8 mouse cellular contexts compared by ENCODE assay signal in genomic region chr19:6907811-6908540, GRCm38 (mm10). TPM values are rescaled to one million over a fixed set of nuclear protein-coding genes. Genes with fewer than 3 reads are reported as not detected.
DNase-seq lines count a peak whose midpoint lies in the region; ATAC-seq lines count a peak whose summit lies in the region.

No protein-coding gene starts in this region.

- H3K9ac ChIP-seq in embryonic facial prominence, embryonic 15.5 days, result 0 out of 2 replicates have a peak overlapping the region, but pooled peaks have one; percentile 28
- H3K9ac ChIP-seq in midbrain, embryonic 16.5 days (ENCODE audit: low read depth, low read length), result peak overlapping the region; percentile 13; the same call in 1 of the 2 replicates

- peaks cover 26% of the 10 kb centered on the region for H3K4me1 ChIP-seq in embryonic facial prominence, embryonic 15.5 days
- peaks cover 32% of the 10 kb centered on the region for H3K4me1 ChIP-seq in limb, embryonic 10.5 days
- peaks cover 23% of the 10 kb centered on the region for H3K4me1 ChIP-seq in midbrain, embryonic 16.5 days (ENCODE audit: control insufficient read depth, insufficient read depth, low read length)

- H3K27ac ChIP-seq in embryonic facial prominence, embryonic 15.5 days (replicated peaks), result no peak overlapping the region; the same call in 1 of the 2 replicates
- H3K27ac ChIP-seq in limb, embryonic 10.5 days, result no peak overlapping the region
- H3K27ac ChIP-seq in midbrain, embryonic 16.5 days (ENCODE audit: low read length), result no peak overlapping the region

- H3K9me3 ChIP-seq in embryonic facial prominence, embryonic 15.5 days (replicated peaks), result no peaks in the 10 kb centered on the region
- H3K9me3 ChIP-seq in limb, embryonic 10.5 days (replicated peaks), result no peaks in the 10 kb centered on the region
- no peaks in the 10 kb centered on the region for H3K9me3 ChIP-seq in midbrain, embryonic 16.5 days (replicated peaks; ENCODE audit: control insufficient read depth, low read length, poor library complexity, severe bottlenecking)

- 75% methylated on average over 7 of the region's 7 CpGs for WGBS in embryonic facial prominence, embryonic 15.5 days
- 90% methylated on average over 7 of the region's 7 CpGs for WGBS in limb, embryonic 10.5 days
- 88% methylated on average over 7 of the region's 7 CpGs for WGBS in midbrain, embryonic 16.5 days

- peaks cover 46% of the 10 kb centered on the region for H3K36me3 ChIP-seq in embryonic facial prominence, embryonic 15.5 days
- peaks cover 59% of the 10 kb centered on the region for H3K36me3 ChIP-seq in limb, embryonic 10.5 days
- peaks cover 31% of the 10 kb centered on the region for H3K36me3 ChIP-seq in midbrain, embryonic 16.5 days (ENCODE audit: control insufficient read depth, insufficient read depth, low read length)

- no peak for ATAC-seq in embryonic facial prominence, embryonic 15.5 days (ENCODE audit: insufficient number of reproducible peaks, low FRiP score, low TSS enrichment, low read depth)
- no peak for ATAC-seq in midbrain, embryonic 16.5 days

- peak overlapping the region; percentile 66 for H3K4me3 ChIP-seq in embryonic facial prominence, embryonic 15.5 days (replicated peaks)
- H3K4me3 ChIP-seq in limb, embryonic 10.5 days, result peak overlapping the region; percentile 66
- H3K4me3 ChIP-seq in midbrain, embryonic 16.5 days (ENCODE audit: low read depth, low read length), result peak overlapping the region; percentile 54; the same call in 1 of the 2 replicates

- no peaks in the 10 kb centered on the region for H3K27me3 ChIP-seq in embryonic facial prominence, embryonic 15.5 days
- H3K27me3 ChIP-seq in limb, embryonic 10.5 days (ENCODE audit: low read depth, poor library complexity, severe bottlenecking), result no peaks in the 10 kb centered on the region
- no peaks in the 10 kb centered on the region for H3K27me3 ChIP-seq in midbrain, embryonic 16.5 days (ENCODE audit: control insufficient read depth, insufficient read depth, low read depth, low read length)

- DNase-seq in kidney, adult 11 months, result peak; percentile 54
- no peak for DNase-seq in kidney, adult 8-10 months
- no peak for DNase-seq in limb, embryonic 10.5 days (ENCODE audit: low spot score)
- no peak for DNase-seq in right cerebral cortex, postnatal 36 days (ENCODE audit: low spot score in 2 of 2)
- DNase-seq in left cerebral cortex, adult 11 months (ENCODE audit: low spot score), result no peak
- DNase-seq in layer of hippocampus, postnatal 36 days, result no peak

- H3K4me2 ChIP-seq in embryonic facial prominence, embryonic 15.5 days (replicated peaks), result peak overlapping the region; percentile 70
- peak overlapping the region; percentile 72 for H3K4me2 ChIP-seq in midbrain, embryonic 16.5 days (ENCODE audit: low read length)

RNA-seq across cellular contexts. Expression of gene Trmt112, which starts 1.5 kb away (rescaled TPM):
- 137 and 138 TPM in 2 replicates for polyA plus RNA-seq in embryonic facial prominence, embryonic 15.5 days (2015; fragmentation: Nextera tagmentation; extraction: Ambion mirVana)
- polyA plus RNA-seq in limb, embryonic 10.5 days (2016; fragmentation: Nextera tagmentation; extraction: Ambion mirVana), result 157 and 168 TPM in 2 replicates
- polyA plus RNA-seq in midbrain, embryonic 16.5 days (2015; fragmentation: Nextera tagmentation; extraction: Ambion mirVana), result 95.3 and 107 TPM in 2 replicates
- 10 to 100 TPM; 46.5 to 48.1 TPM for total RNA-seq in layer of hippocampus, postnatal 36 days (2021)

RNA-seq across cellular contexts. Expression of gene Prdx5, which starts 1.9 kb away (rescaled TPM):
- polyA plus RNA-seq in embryonic facial prominence, embryonic 15.5 days (2015; fragmentation: Nextera tagmentation; extraction: Ambion mirVana), result 321 and 330 TPM in 2 replicates
- polyA plus RNA-seq in limb, embryonic 10.5 days (2016; fragmentation: Nextera tagmentation; extraction: Ambion mirVana), result 122 and 131 TPM in 2 replicates
- 353 and 382 TPM in 2 replicates for polyA plus RNA-seq in midbrain, embryonic 16.5 days (2015; fragmentation: Nextera tagmentation; extraction: Ambion mirVana)
- total RNA-seq in layer of hippocampus, postnatal 36 days (2021), result 100 to 1,000 TPM; 368 to 411 TPM

RNA-seq across cellular contexts. Expression of gene Esrra, which starts 13.6 kb away (rescaled TPM):
- 15.2 and 16.1 TPM in 2 replicates for polyA plus RNA-seq in embryonic facial prominence, embryonic 15.5 days (2015; fragmentation: Nextera tagmentation; extraction: Ambion mirVana)
- polyA plus RNA-seq in limb, embryonic 10.5 days (2016; fragmentation: Nextera tagmentation; extraction: Ambion mirVana), result 6.2 and 7.0 TPM in 2 replicates
- polyA plus RNA-seq in midbrain, embryonic 16.5 days (2015; fragmentation: Nextera tagmentation; extraction: Ambion mirVana), result 13.2 and 13.4 TPM in 2 replicates
- 10 to 100 TPM; 57.0 to 59.8 TPM for total RNA-seq in layer of hippocampus, postnatal 36 days (2021)

RNA-seq across cellular contexts. Expression of gene Catsperz, which starts 17.2 kb away (rescaled TPM):
- 4.0 and 5.1 TPM in 2 replicates for polyA plus RNA-seq in embryonic facial prominence, embryonic 15.5 days (2015; fragmentation: Nextera tagmentation; extraction: Ambion mirVana)
- 0.76 and 0.93 TPM in 2 replicates for polyA plus RNA-seq in limb, embryonic 10.5 days (2016; fragmentation: Nextera tagmentation; extraction: Ambion mirVana)
- 0.85 and 1.9 TPM in 2 replicates for polyA plus RNA-seq in midbrain, embryonic 16.5 days (2015; fragmentation: Nextera tagmentation; extraction: Ambion mirVana)
- 10 to 100 TPM; 12.2 to 13.7 TPM for total RNA-seq in layer of hippocampus, postnatal 36 days (2021)

RNA-seq across cellular contexts. Expression of gene Kcnk4, which starts 26.3 kb away (rescaled TPM):
- polyA plus RNA-seq in embryonic facial prominence, embryonic 15.5 days (2015; fragmentation: Nextera tagmentation; extraction: Ambion mirVana), result 1.4 and 1.7 TPM in 2 replicates
- 0.11 TPM in 1 of 2 replicates, not detected in the other for polyA plus RNA-seq in limb, embryonic 10.5 days (2016; fragmentation: Nextera tagmentation; extraction: Ambion mirVana)
- 7.7 and 11.7 TPM in 2 replicates for polyA plus RNA-seq in midbrain, embryonic 16.5 days (2015; fragmentation: Nextera tagmentation; extraction: Ambion mirVana)
- total RNA-seq in layer of hippocampus, postnatal 36 days (2021), result 10 to 100 TPM; 19.8 to 21.7 TPM
